Mouse (Mus musculus) inflammation-experienced regulatory T-cells, adult 6 months (primary cell): ENCODE results near the gene Hacd3. TPM values are rescaled to one million over a fixed set of nuclear protein-coding genes. Genes with fewer than 3 reads are reported as not detected.
A peak's percentile ranks its signal among the peaks of the same experiment; 100 is the strongest.
"Not testable (repeated sequence)": the region's sequence is repeated elsewhere in the genome, so short reads cannot be mapped to it uniquely, and the experiment has no call there.

ENCODE experiments used
- ATAC-seq: one replicate; pipeline ENCODE4 v1.8.0; 2017
- polyA plus RNA-seq, 3 experiments: library from polyadenylated mRNA; unstranded; fragments of 100-300 nt; shearing (Covaris generic); gene quantifications; one replicate each; pipeline ENCODE4 v1.2.1; 2017

The Hacd3 gene
- polyA plus RNA-seq: 100 to 1,000 TPM; 116 to 141 (median 139) TPM

DNA sequence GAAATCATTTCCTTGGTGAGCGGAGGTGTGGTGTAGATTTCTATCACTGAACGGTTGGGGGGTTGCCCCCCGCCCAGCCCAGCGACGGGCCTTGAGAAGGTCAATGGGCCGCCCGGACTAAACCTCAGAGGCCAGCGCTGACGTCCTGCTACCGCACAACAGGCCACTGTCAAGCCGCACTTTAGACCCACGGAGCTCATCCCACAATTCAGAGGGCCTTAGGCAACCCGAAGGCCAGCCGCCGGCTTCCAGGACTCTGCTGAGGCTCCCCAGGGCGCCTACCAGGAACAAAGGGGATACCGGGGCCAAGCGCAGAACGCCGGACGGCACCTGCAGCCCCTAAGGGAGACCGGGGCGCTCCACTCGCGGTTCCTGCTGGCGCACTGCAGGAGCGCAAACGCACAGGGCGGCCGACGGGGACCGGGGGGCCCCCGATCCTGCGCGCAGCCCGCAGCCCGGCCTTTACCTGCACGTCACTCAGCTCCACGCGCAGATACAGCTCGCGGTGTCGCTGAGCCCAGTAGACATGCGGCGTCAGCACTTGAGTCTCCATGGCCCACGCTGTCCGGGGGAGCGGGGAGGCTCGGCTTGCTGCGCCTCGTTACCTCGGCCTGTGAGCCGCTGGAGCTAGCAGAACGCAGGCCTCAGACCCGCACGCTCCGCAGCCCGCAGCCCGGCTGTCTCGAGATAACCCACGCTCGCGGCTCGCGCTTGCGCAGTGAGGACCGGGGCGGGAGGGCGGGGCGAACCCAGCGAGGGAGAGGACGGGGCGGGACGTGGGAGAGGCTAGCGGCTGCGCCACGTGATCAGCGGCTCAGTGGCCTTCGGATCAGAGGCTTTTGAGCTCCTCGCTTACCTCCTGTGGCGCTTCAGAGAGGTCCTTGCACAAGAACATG, at the start of gene Hacd3:
TSS of gene Hacd3 (minus strand) at position 703 of the 896 bp plus-strand sequence.
- ATAC-seq: peak; percentile 52

GRCm38 (mm10) chr9:65070587-65070986, 49.1 kb upstream of the Hacd3 start:
- ATAC-seq: no peak

DNA sequence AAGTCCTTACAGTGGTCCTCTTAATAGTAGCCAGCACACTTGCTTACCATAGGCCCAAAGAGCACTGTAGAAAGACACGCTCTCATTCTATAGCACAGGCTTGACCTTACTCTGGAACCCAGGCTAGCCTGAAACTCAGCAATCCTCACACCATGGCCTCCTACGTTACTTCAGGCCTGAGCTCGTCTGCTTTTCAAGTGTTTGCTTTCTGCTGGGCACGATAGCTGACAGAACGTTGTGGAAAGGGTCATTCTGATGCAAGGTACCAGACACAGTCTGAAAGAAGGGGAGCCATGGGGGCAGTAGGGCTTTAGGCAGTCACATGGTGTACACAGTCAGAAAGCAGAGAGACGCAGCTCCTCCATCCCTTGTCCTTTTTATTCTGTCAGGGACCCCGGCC, 42.8 kb upstream of the Hacd3 start:
- no peak for ATAC-seq

GRCm38 (mm10) chr9:65050981-65051380, 29.5 kb upstream of the Hacd3 start:
- no peak for ATAC-seq

DNA sequence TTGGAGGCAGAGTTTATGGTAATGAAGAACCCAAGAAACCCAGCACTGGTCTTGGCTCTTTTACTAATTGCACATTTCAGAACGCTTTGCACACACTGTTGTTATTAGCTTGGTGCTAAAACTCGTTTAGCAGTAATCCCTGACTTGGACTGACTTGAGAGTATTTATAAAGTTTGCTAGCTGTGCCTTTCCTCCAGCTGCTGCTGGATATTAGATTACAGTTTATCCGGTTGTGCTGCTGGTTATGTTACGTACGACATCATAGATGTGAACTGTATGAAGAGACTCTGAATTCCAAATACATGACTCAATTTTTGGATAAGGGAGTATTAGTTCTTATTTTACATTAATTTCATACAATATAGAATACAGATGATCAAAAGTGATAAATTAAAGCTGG, 27.9 kb upstream of the Hacd3 start:
- ATAC-seq: no peak

- no peak for ATAC-seq
Observed at GRCm38 (mm10) chr9:65046993-65047392, 25.5 kb upstream of the Hacd3 start.

- ATAC-seq: no peak
Observed at GRCm38 (mm10) chr9:65041430-65041829, 19.9 kb upstream of the Hacd3 start.

- ATAC-seq: no peak
Observed at GRCm38 (mm10) chr9:65036861-65037260, 15.4 kb upstream of the Hacd3 start.

DNA sequence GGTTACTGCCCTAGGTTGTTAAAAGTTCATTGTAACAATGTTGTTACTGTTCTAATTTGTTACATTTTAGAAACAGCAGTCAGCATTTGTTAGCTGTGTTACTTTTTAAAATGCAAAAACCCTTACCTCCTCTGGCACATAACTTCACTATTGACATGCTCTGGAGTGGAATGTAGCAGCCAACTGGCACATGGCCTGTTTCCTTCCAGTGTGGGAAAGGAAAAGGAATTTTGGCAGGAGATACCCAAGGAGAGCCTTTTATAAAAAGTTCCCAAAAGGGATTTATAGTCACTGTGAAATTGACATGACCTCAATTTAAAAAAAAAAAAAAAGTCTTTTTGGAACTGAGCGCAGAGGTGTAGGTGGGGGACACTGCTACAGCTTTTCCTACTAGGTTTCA, 15.0 kb upstream of the Hacd3 start:
- no peak for ATAC-seq

- ATAC-seq: peak; percentile 92
Observed at GRCm38 (mm10) chr9:65032269-65033108, 11.0 kb upstream of the Hacd3 start, which contains the start of gene Dpp8. Gene Dpp8 (plus strand): TSS chr9:65032414.

- peak; percentile 13 for ATAC-seq
Observed at GRCm38 (mm10) chr9:65031894-65032268, 10.4 kb upstream of the Hacd3 start.

GRCm38 (mm10) chr9:65031355-65031754, 9.9 kb upstream of the Hacd3 start:
- not testable (repeated sequence) for ATAC-seq

DNA sequence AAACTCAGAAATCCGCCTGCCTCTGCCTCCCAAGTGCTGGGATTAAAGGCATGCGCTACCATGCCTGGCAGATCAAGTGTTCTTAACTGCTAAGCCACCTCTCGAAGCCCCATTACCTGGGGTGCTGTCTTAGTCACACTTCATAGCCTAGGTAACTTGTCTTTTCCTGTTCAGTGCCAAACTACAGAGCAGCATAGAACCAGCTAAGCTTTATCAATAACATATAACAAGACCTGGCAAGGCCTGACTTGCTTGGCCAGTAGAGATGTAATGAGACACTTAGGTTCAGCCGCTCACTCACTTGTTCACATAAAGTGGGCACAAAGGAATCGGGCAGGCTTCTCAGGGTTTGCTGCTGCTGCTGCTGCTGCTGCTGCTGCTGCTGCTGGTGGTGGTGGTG, 6.8 kb upstream of the Hacd3 start:
- ATAC-seq: no peak

- no peak for ATAC-seq
Observed at GRCm38 (mm10) chr9:65027241-65027640, 5.7 kb upstream of the Hacd3 start.

DNA sequence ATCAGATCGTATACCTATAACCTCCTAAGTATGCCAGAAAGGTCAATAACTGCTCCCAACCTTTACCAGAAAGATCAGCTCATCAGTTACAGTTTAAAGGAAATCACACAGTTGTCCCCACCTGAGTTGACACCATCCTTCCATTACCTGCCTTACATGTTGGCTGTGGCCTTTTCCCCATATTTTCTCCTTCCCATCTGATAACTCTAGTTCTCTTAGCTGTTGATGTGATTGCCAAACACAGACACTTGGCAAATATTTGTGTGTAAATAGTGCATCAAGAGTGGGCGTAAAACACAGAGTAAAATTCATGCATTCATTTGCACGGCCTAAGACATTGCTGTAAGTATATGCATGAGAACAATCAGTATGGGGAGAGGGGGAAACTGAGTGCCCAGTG, 2.0 kb upstream of the Hacd3 start:
- no peak for ATAC-seq

- ATAC-seq: no peak
Observed at GRCm38 (mm10) chr9:65022580-65023135, 1.2 kb upstream of the Hacd3 start.

DNA sequence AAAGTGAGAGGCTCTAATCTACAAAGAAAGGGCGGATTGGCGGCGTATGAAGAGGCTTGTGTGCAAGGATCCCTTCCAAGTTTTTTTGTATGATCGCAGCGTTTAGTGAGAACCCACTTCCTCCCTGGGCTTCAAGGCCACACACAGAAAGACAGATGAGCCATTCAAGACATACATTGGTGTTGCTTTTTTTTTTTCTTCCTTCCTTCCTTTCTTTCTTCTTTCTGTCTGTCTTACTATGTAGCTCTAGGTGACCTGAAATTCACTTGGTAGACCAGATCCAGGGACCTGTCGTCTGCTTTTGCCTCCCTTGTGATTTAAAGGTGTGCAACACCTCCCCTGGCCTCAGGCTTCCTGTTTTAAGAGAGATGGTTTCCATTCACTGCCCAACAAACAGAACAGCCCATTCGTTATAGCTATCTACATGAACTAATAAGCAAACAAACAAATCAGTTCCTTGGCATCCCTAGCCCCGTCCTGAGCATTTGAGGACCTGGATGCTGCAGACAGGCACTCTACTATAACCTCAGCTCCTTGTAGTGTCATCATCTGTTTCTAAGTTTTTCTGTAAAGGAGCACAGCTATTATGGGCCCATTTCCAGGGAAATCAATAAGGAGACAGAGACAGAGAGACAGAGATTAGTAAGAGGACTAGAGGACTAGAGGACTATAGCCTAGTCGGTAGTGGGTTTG, 540 bp upstream of the Hacd3 start:
- peak; percentile 66 for ATAC-seq

GRCm38 (mm10) chr9:65020128-65020527, 1.4 kb downstream of the Hacd3 start:
- no peak for ATAC-seq

GRCm38 (mm10) chr9:65019146-65019545, 2.3 kb downstream of the Hacd3 start:
- no peak for ATAC-seq

GRCm38 (mm10) chr9:65018588-65019121, 2.8 kb downstream of the Hacd3 start:
- peak; percentile 50 for ATAC-seq

DNA sequence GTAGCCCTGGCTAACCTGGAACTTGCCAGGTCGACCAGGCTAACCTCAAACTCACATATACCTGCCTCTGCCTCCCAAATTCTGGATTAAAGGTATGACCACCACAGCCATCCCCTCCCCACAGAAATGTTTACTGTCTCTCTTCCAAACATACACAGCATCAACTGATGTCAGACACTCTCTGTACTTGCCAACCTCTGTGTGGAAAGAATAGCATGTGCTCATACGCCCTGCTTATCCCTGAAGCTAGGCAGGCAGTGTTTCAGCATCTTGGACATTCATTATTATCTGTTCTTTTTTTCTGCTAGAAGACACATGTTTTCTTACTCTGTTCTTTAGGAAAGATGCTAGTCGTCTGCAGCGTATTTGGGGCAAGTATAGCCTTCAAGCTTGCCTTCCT, 3.6 kb downstream of the Hacd3 start:
- no peak for ATAC-seq
